Mouse (Mus musculus) MN1 (cell line): ENCODE results near the gene Olfr117.
"Not testable (repeated sequence)": the region's sequence is repeated elsewhere in the genome, so short reads cannot be mapped to it uniquely, and the experiment has no call there.

ENCODE experiments used
- DNase-seq: peaks from one replicate; pipeline ENCODE4 v3.0.0-alpha.2; 2016; ENCODE audit warnings: low spot score

The Olfr117 gene

GRCm38 (mm10) chr17:37663682-37664081, at the start of gene Olfr117:
Gene Olfr117 (minus strand): TSS chr17:37663782.
- DNase-seq, result no peak

GRCm38 (mm10) chr17:37696264-37696663, 32.7 kb upstream of the Olfr117 start, which contains the start of gene Olfr119:
Gene Olfr119 (plus strand): TSS chr17:37696564.
- DNase-seq, result not testable (repeated sequence)

- no peak for DNase-seq
Measured at GRCm38 (mm10) chr17:37666688-37667087, 3.1 kb upstream of the Olfr117 start, which contains the start of gene Olfr118. Gene Olfr118 (plus strand): TSS chr17:37666988.

- no peak for DNase-seq
Measured at GRCm38 (mm10) chr17:37627009-37627408, 36.6 kb downstream of the Olfr117 start, which contains the start of the genes Olfr115 and Olfr116. Gene Olfr115 (minus strand): TSS chr17:37627109. Gene Olfr116 (minus strand): TSS chr17:37627199.
